Mouse (Mus musculus) brain, embryonic 14.5 days (tissue): ENCODE measurements around the gene Tspo2.

Experiments
- CTCF ChIP-seq: fragments of 200-500 bp; IDR thresholded peaks from 2 replicates; pipeline ENCODE4 v1.5.1; 2012; ENCODE audit warnings: inconsistent platforms, mild to moderate bottlenecking, moderate library complexity, borderline replicate concordance; ENCODE audit not compliant: insufficient read depth, insufficient read length; ENCODE audit errors: extremely low read depth
- POLR2A ChIP-seq: fragments of 200-500 bp; IDR thresholded peaks from 2 replicates; pipeline ENCODE4 v1.6.1; 2012; ENCODE audit warnings: mild to moderate bottlenecking, inconsistent platforms, borderline replicate concordance; ENCODE audit not compliant: poor library complexity, insufficient read depth, insufficient read length, severe bottlenecking; ENCODE audit errors: extremely low read depth

DNA sequence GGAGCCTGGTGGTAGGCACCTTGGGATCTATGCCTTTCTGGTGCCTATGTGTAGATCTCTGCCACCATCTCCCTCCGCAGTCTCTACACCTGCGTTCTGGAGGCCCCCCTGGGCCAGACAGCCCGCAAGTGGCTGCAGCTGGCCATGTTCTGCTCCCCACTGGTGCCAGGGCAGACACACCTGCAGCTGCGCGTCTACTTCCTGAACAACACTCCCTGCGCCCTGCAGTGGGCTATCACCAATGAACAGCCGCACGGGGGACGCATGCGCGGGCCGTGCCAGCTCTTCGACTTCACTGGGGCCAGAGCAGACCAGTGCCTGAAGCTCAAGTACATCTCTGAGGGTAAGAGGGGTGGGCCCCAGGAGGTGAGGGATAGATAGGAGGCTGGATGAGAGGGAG, 10.8 kb upstream of the Tspo2 start:
- TF ChIP-seq CTCF (no peak), POLR2A (no peak)
